Mouse (Mus musculus) neural tube, embryonic 13.5 days (tissue): Measurements from ENCODE around the gene Gm44511. TPM values are rescaled to one million over a fixed set of nuclear protein-coding genes. Genes with fewer than 3 reads are reported as not detected.

Experiments
- ATAC-seq: fragments of 200-750 bp; cut with Nextera tagmentation; 2 replicates; pipeline ENCODE4 v1.8.0; 2017; ENCODE audit warnings: low read depth, mild to moderate bottlenecking, moderate TSS enrichment, moderate library complexity
- H3K27ac ChIP-seq: fragments of 300-500 bp; sonication (generic); replicated peaks from 2 replicates; pipeline ENCODE4 v1.5.1; 2015; ENCODE audit warnings: moderate library complexity, mild to moderate bottlenecking, inconsistent platforms
- H3K27me3 ChIP-seq: fragments of 300-500 bp; sonication (generic); 2 replicates; pipeline ENCODE4 v1.6.1; 2015; ENCODE audit warnings: mild to moderate bottlenecking, inconsistent platforms
- H3K36me3 ChIP-seq: fragments of 300-500 bp; sonication (generic); 2 replicates; pipeline ENCODE4 v1.6.1; 2015; ENCODE audit warnings: mild to moderate bottlenecking, inconsistent platforms
- H3K4me1 ChIP-seq: fragments of 300-500 bp; sonication (generic); replicated peaks from 2 replicates; pipeline ENCODE4 v1.6.1; 2015; ENCODE audit warnings: inconsistent platforms
- H3K4me2 ChIP-seq: fragments of 300-500 bp; sonication (generic); 2 replicates; pipeline ENCODE4 v1.6.1; 2015; ENCODE audit warnings: inconsistent platforms, mild to moderate bottlenecking, moderate library complexity
- H3K4me3 ChIP-seq: fragments of 300-500 bp; sonication (generic); 2 replicates; pipeline ENCODE4 v1.5.1; 2015; ENCODE audit warnings: mild to moderate bottlenecking, inconsistent platforms
- H3K9ac ChIP-seq: fragments of 300-500 bp; sonication (generic); 2 replicates; pipeline ENCODE4 v1.6.1; 2015; ENCODE audit warnings: moderate library complexity, mild to moderate bottlenecking, inconsistent platforms
- H3K9me3 ChIP-seq: fragments of 300-500 bp; sonication (generic); 2 replicates; pipeline ENCODE4 v1.6.1; 2016; ENCODE audit warnings: inconsistent platforms
- WGBS: fragments of 180-500 bp; shearing (Covaris S2); methylation state at CpG from one replicate; pipeline ENCODE4 v1.1.7; 2015; 5-methylcytosine and 5-hydroxymethylcytosine counted together
- polyA plus RNA-seq: library from polyadenylated mRNA; unstranded; fragments of >200 nt; fragmentation: Nextera tagmentation; extraction: Ambion mirVana; gene quantifications from 2 replicates; pipeline ENCODE4 v1.2.1, GENCODE M21; 2015

Gm44511 gene
- not detected in 2 replicates for polyA plus RNA-seq

GRCm38 (mm10) chr6:128826132-128826531 is at the start of gene Gm44511, which contains the start of gene Klrb1b:
Gene Gm44511, minus strand, starts transcription at chr6:128826315.
Gene Klrb1b, minus strand, starts transcription at chr6:128826331.
- no peaks in the 10 kb centered on the region for H3K36me3 ChIP-seq
- 88% methylated on average over 6 of the region's 6 CpGs for WGBS
- H3K4me2 ChIP-seq, result no peak within 1 kb of the TSS
- no peaks in the 10 kb centered on the region for H3K27me3 ChIP-seq
- no peaks in the 10 kb centered on the region for H3K9me3 ChIP-seq
- ATAC-seq, result no peak
- no peak within 1 kb of the TSS for H3K9ac ChIP-seq
- no peak within 1 kb of the TSS for H3K27ac ChIP-seq
- H3K4me3 ChIP-seq, result no peak within 1 kb of the TSS
- no peaks in the 10 kb centered on the region for H3K4me1 ChIP-seq

- no peak for ATAC-seq
- Histone ChIP-seq H3K4me1 (no peaks in the 10 kb centered on the region), H3K4me3 (no peak overlapping the region), H3K9me3 (peaks cover 4% of the 10 kb centered on the region; the same call in 1 of the 2 replicates), H3K27me3 (no peaks in the 10 kb centered on the region), H3K36me3 (no peaks in the 10 kb centered on the region), H3K4me2 (no peak overlapping the region), H3K27ac (no peak overlapping the region), H3K9ac (no peak overlapping the region)
- WGBS, result 77% methylated on average over 1 of the region's 1 CpGs
These were observed 45.9 kb upstream of the Gm44511 start for GRCm38 (mm10) chr6:128871910-128872610.

GRCm38 (mm10) chr6:128868861-128869260 is 42.7 kb upstream of the Gm44511 start:
- Histone ChIP-seq H3K36me3 (no peaks in the 10 kb centered on the region), H3K27ac (no peak overlapping the region), H3K27me3 (no peaks in the 10 kb centered on the region), H3K9me3 (no peaks in the 10 kb centered on the region), H3K4me3 (no peak overlapping the region), H3K9ac (no peak overlapping the region), H3K4me1 (no peaks in the 10 kb centered on the region), H3K4me2 (no peak overlapping the region)
- WGBS, result 8% methylated on average over 3 of the region's 3 CpGs
- ATAC-seq, result no peak

GRCm38 (mm10) chr6:128857976-128858375 is 31.9 kb upstream of the Gm44511 start:
- Histone ChIP-seq H3K27ac (no peak overlapping the region), H3K9me3 (no peaks in the 10 kb centered on the region), H3K4me3 (no peak overlapping the region), H3K27me3 (no peaks in the 10 kb centered on the region), H3K9ac (no peak overlapping the region), H3K4me2 (no peak overlapping the region), H3K36me3 (no peaks in the 10 kb centered on the region), H3K4me1 (peaks cover 5% of the 10 kb centered on the region; the same call in 1 of the 2 replicates)
- ATAC-seq, result no peak
- WGBS, result 89% methylated on average over 2 of the region's 2 CpGs

- H3K4me3 ChIP-seq, result no peak overlapping the region
- 61% methylated on average over 5 of the region's 5 CpGs for WGBS
- H3K27me3 ChIP-seq, result no peaks in the 10 kb centered on the region
- H3K9ac ChIP-seq, result no peak overlapping the region
- no peak overlapping the region for H3K4me2 ChIP-seq
- no peak overlapping the region for H3K27ac ChIP-seq
- ATAC-seq, result 0 out of 2 replicates have a peak, but pooled peaks have one; percentile 38
- no peaks in the 10 kb centered on the region for H3K36me3 ChIP-seq
- H3K4me1 ChIP-seq, result peaks cover 5% of the 10 kb centered on the region; the same call in 1 of the 2 replicates
- H3K9me3 ChIP-seq, result no peaks in the 10 kb centered on the region
These were observed 30.1 kb upstream of the Gm44511 start for GRCm38 (mm10) chr6:128856250-128856649.

- WGBS, result 67% methylated on average over 1 of the region's 1 CpGs
- H3K4me2 ChIP-seq, result no peak overlapping the region
- no peaks in the 10 kb centered on the region for H3K36me3 ChIP-seq
- H3K4me3 ChIP-seq, result no peak overlapping the region
- H3K9me3 ChIP-seq, result no peaks in the 10 kb centered on the region
- no peak overlapping the region for H3K9ac ChIP-seq
- H3K27ac ChIP-seq, result no peak overlapping the region
- ATAC-seq, result no peak
- no peaks in the 10 kb centered on the region for H3K27me3 ChIP-seq
- peaks cover 5% of the 10 kb centered on the region; the same call in 1 of the 2 replicates for H3K4me1 ChIP-seq
These were observed 29.4 kb upstream of the Gm44511 start for GRCm38 (mm10) chr6:128855477-128855876.

GRCm38 (mm10) chr6:128854895-128855294 is 28.8 kb upstream of the Gm44511 start:
- peaks cover 5% of the 10 kb centered on the region; the same call in 1 of the 2 replicates for H3K4me1 ChIP-seq
- no peak overlapping the region for H3K27ac ChIP-seq
- H3K27me3 ChIP-seq, result no peaks in the 10 kb centered on the region
- H3K36me3 ChIP-seq, result no peaks in the 10 kb centered on the region
- 100% methylated on average over 3 of the region's 3 CpGs for WGBS
- no peak for ATAC-seq
- no peak overlapping the region for H3K4me2 ChIP-seq
- no peak overlapping the region for H3K9ac ChIP-seq
- no peaks in the 10 kb centered on the region for H3K9me3 ChIP-seq
- H3K4me3 ChIP-seq, result no peak overlapping the region

GRCm38 (mm10) chr6:128854024-128854820 is 28.1 kb upstream of the Gm44511 start:
- Histone ChIP-seq H3K27me3 (no peaks in the 10 kb centered on the region), H3K9ac (no peak overlapping the region), H3K27ac (no peak overlapping the region), H3K4me2 (peak overlapping the region; percentile 29), H3K9me3 (no peaks in the 10 kb centered on the region), H3K4me3 (no peak overlapping the region), H3K4me1 (peaks cover 5% of the 10 kb centered on the region; the same call in 1 of the 2 replicates), H3K36me3 (no peaks in the 10 kb centered on the region)
- ATAC-seq, result peak; percentile 74
- WGBS, result 48% methylated on average over 12 of the region's 12 CpGs

- no peak overlapping the region for H3K4me2 ChIP-seq
- no peaks in the 10 kb centered on the region for H3K9me3 ChIP-seq
- no peaks in the 10 kb centered on the region for H3K36me3 ChIP-seq
- H3K27me3 ChIP-seq, result no peaks in the 10 kb centered on the region
- 90% methylated on average over 3 of the region's 3 CpGs for WGBS
- H3K27ac ChIP-seq, result no peak overlapping the region
- H3K9ac ChIP-seq, result no peak overlapping the region
- no peak overlapping the region for H3K4me3 ChIP-seq
- H3K4me1 ChIP-seq, result peaks cover 5% of the 10 kb centered on the region; the same call in 1 of the 2 replicates
- no peak for ATAC-seq
These were observed 26.7 kb upstream of the Gm44511 start for GRCm38 (mm10) chr6:128852766-128853165.

- WGBS, result 86% methylated on average over 2 of the region's 2 CpGs
- no peaks in the 10 kb centered on the region for H3K27me3 ChIP-seq
- no peaks in the 10 kb centered on the region for H3K9me3 ChIP-seq
- no peaks in the 10 kb centered on the region for H3K36me3 ChIP-seq
- H3K4me1 ChIP-seq, result peaks cover 5% of the 10 kb centered on the region; the same call in 1 of the 2 replicates
- no peak overlapping the region for H3K4me2 ChIP-seq
- no peak overlapping the region for H3K9ac ChIP-seq
- no peak for ATAC-seq
- H3K27ac ChIP-seq, result no peak overlapping the region
- H3K4me3 ChIP-seq, result no peak overlapping the region
These were observed 25.0 kb upstream of the Gm44511 start for GRCm38 (mm10) chr6:128851151-128851550.

GRCm38 (mm10) chr6:128850671-128851070 is 24.6 kb upstream of the Gm44511 start:
- Histone ChIP-seq H3K4me2 (no peak overlapping the region), H3K4me1 (peaks cover 5% of the 10 kb centered on the region; the same call in 1 of the 2 replicates), H3K36me3 (no peaks in the 10 kb centered on the region), H3K4me3 (no peak overlapping the region), H3K27me3 (no peaks in the 10 kb centered on the region), H3K9me3 (no peaks in the 10 kb centered on the region), H3K9ac (no peak overlapping the region), H3K27ac (no peak overlapping the region)
- ATAC-seq, result no peak
- 88% methylated on average over 2 of the region's 2 CpGs for WGBS

- Histone ChIP-seq H3K4me1 (peaks cover 5% of the 10 kb centered on the region), H3K27me3 (no peaks in the 10 kb centered on the region), H3K9ac (no peak overlapping the region), H3K4me2 (no peak overlapping the region), H3K4me3 (no peak overlapping the region), H3K27ac (no peak overlapping the region), H3K9me3 (no peaks in the 10 kb centered on the region), H3K36me3 (no peaks in the 10 kb centered on the region)
- WGBS, result 56% methylated on average over 2 of the region's 2 CpGs
- ATAC-seq, result no peak
These were observed 23.8 kb upstream of the Gm44511 start for GRCm38 (mm10) chr6:128849902-128850301.
